Mouse (Mus musculus) neutrophil, adult 59 days (primary cell): Measurements from ENCODE around the gene Mucl1. TPM values are rescaled to one million over a fixed set of nuclear protein-coding genes. Genes with fewer than 3 reads are reported as not detected.

Experiments
- total RNA-seq, 2 experiments: library from RNA; stranded (reverse); gene quantifications; 1 replicate in 1 of 2; 2 replicates in 1 of 2; pipeline ENCODE4 v1.2.4; 2023

Mucl1 gene
- total RNA-seq = not detected

DNA sequence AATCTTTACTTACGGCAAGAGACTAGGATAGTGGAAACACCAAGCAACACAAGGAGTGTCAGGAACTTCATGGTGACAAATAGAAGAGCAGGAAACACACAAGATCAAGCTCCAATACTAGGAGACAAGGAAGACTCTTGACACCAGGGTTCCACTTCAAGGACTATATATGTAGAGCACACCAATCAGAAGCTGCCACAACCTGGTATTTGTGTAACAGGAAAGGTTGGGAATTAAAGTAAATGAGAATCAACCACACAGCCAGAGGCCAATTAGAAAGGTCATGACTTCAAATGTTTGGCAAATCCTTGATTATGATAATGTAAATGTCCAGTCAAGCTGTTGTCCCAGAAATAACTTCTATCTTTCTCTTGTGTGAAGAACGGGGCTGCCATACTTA, at the start of gene Mucl1:
Mucl1 (minus strand) TSS at position 101 of the 400 bp plus-strand sequence.

Other genes with a start within 250 kb of the Mucl1 start
- gene Ppp1r1a, start 217.5 kb downstream of the Mucl1 start, total RNA-seq = not detected
- gene Glycam1, start 190.4 kb downstream of the Mucl1 start, total RNA-seq = not detected
- not detected for gene Mucl2, start 143.8 kb upstream of the Mucl1 start, total RNA-seq